Mouse (Mus musculus): ENCODE data around the gene Xpo5. TPM values are rescaled to one million over a fixed set of nuclear protein-coding genes. Genes with fewer than 3 reads are reported as not detected.
A peak's percentile ranks its signal among the peaks of the same experiment; 100 is the strongest.

Gene Xpo5
- polyA plus RNA-seq, 1 experiment from 2014 or later = 32.0 TPM

GRCm38 (mm10) chr17:46265918-46266618 is 63.5 kb downstream of the Xpo5 start:
- WGBS = 21% methylated on average over 14 of the region's 14 CpGs
- H3K4me2 ChIP-seq = no peak overlapping the region
- H3K4me3 ChIP-seq = no peak overlapping the region
- H3K9ac ChIP-seq = no peak overlapping the region
- no peaks in the 10 kb centered on the region for H3K9me3 ChIP-seq
- H3K4me1 ChIP-seq = peaks cover 26% of the 10 kb centered on the region
- peaks cover 83% of the 10 kb centered on the region for H3K36me3 ChIP-seq
- ATAC-seq (ENCODE audit: insufficient number of reproducible peaks, low FRiP score, low TSS enrichment, low read depth) = peak; percentile 48
- H3K27me3 ChIP-seq = no peaks in the 10 kb centered on the region
- 0 out of 2 replicates have a peak overlapping the region, but pooled peaks have one; percentile 57 for H3K27ac ChIP-seq

- no peaks in the 10 kb centered on the region for H3K27me3 ChIP-seq
- WGBS = 44% methylated on average over 6 of the region's 6 CpGs
- H3K4me2 ChIP-seq = no peak overlapping the region
- ATAC-seq (ENCODE audit: insufficient number of reproducible peaks, low FRiP score, low TSS enrichment, low read depth) = no peak
- no peaks in the 10 kb centered on the region for H3K9me3 ChIP-seq
- H3K9ac ChIP-seq = no peak overlapping the region
- H3K4me1 ChIP-seq = peaks cover 26% of the 10 kb centered on the region
- peak overlapping the region; percentile 34; the same call in 1 of the 2 replicates for H3K27ac ChIP-seq
- H3K36me3 ChIP-seq = peaks cover 83% of the 10 kb centered on the region
- no peak overlapping the region for H3K4me3 ChIP-seq
These were observed 64.4 kb downstream of the Xpo5 start for GRCm38 (mm10) chr17:46266986-46267385.

GRCm38 (mm10) chr17:46267511-46267910 is 64.9 kb downstream of the Xpo5 start:
- no peak overlapping the region for H3K9ac ChIP-seq
- 70% methylated on average over 7 of the region's 7 CpGs for WGBS
- H3K27me3 ChIP-seq = no peaks in the 10 kb centered on the region
- 0 out of 2 replicates have a peak overlapping the region, but pooled peaks have one; percentile 12 for H3K27ac ChIP-seq
- H3K4me2 ChIP-seq = no peak overlapping the region
- H3K9me3 ChIP-seq = no peaks in the 10 kb centered on the region
- ATAC-seq (ENCODE audit: insufficient number of reproducible peaks, low FRiP score, low TSS enrichment, low read depth) = no peak
- peaks cover 26% of the 10 kb centered on the region for H3K4me1 ChIP-seq
- no peak overlapping the region for H3K4me3 ChIP-seq
- peaks cover 81% of the 10 kb centered on the region for H3K36me3 ChIP-seq

- no peak overlapping the region for H3K9ac ChIP-seq
- H3K36me3 ChIP-seq = peaks cover 77% of the 10 kb centered on the region
- H3K4me3 ChIP-seq = no peak overlapping the region
- no peak for ATAC-seq (ENCODE audit: insufficient number of reproducible peaks, low FRiP score, low TSS enrichment, low read depth)
- peak overlapping the region; percentile 11; the same call in 1 of the 2 replicates for H3K27ac ChIP-seq
- no peaks in the 10 kb centered on the region for H3K9me3 ChIP-seq
- WGBS = 76% methylated on average over 10 of the region's 10 CpGs
- no peaks in the 10 kb centered on the region for H3K27me3 ChIP-seq
- H3K4me1 ChIP-seq = peaks cover 26% of the 10 kb centered on the region
- H3K4me2 ChIP-seq = no peak overlapping the region
These were observed 65.6 kb downstream of the Xpo5 start for GRCm38 (mm10) chr17:46268026-46268720.

GRCm38 (mm10) chr17:46269771-46270534 is 67.4 kb downstream of the Xpo5 start:
- H3K27me3 ChIP-seq = no peaks in the 10 kb centered on the region
- 79% methylated on average over 19 of the region's 19 CpGs for WGBS
- H3K4me1 ChIP-seq = peaks cover 37% of the 10 kb centered on the region
- no peaks in the 10 kb centered on the region for H3K9me3 ChIP-seq
- ATAC-seq (ENCODE audit: insufficient number of reproducible peaks, low FRiP score, low TSS enrichment, low read depth) = no peak
- H3K36me3 ChIP-seq = peaks cover 63% of the 10 kb centered on the region
- H3K9ac ChIP-seq = no peak overlapping the region
- H3K27ac ChIP-seq = peak overlapping the region; percentile 47
- H3K4me2 ChIP-seq = no peak overlapping the region
- H3K4me3 ChIP-seq = no peak overlapping the region

- WGBS = 91% methylated on average over 2 of the region's 2 CpGs
- Histone ChIP-seq H3K4me1 (peaks cover 28% of the 10 kb centered on the region), H3K27me3 (no peaks in the 10 kb centered on the region), H3K27ac (no peak overlapping the region), H3K36me3 (peaks cover 58% of the 10 kb centered on the region), H3K9me3 (no peaks in the 10 kb centered on the region), H3K4me3 (no peak overlapping the region), H3K4me2 (no peak overlapping the region), H3K9ac (no peak overlapping the region)
- no peak for ATAC-seq (ENCODE audit: insufficient number of reproducible peaks, low FRiP score, low TSS enrichment, low read depth)
These were observed 69.5 kb downstream of the Xpo5 start for GRCm38 (mm10) chr17:46272058-46272457.

GRCm38 (mm10) chr17:46272675-46273074 is 70.1 kb downstream of the Xpo5 start:
- ATAC-seq (ENCODE audit: insufficient number of reproducible peaks, low FRiP score, low TSS enrichment, low read depth) = no peak
- Histone ChIP-seq H3K9ac (no peak overlapping the region), H3K27me3 (no peaks in the 10 kb centered on the region), H3K4me2 (no peak overlapping the region), H3K36me3 (peaks cover 57% of the 10 kb centered on the region), H3K4me1 (peaks cover 32% of the 10 kb centered on the region), H3K4me3 (no peak overlapping the region), H3K27ac (no peak overlapping the region), H3K9me3 (no peaks in the 10 kb centered on the region)
- 77% methylated on average over 5 of the region's 5 CpGs for WGBS

- Histone ChIP-seq H3K4me3 (no peak overlapping the region), H3K36me3 (peaks cover 52% of the 10 kb centered on the region), H3K4me2 (no peak overlapping the region), H3K4me1 (peaks cover 42% of the 10 kb centered on the region), H3K27me3 (no peaks in the 10 kb centered on the region), H3K27ac (peak overlapping the region; percentile 63), H3K9ac (no peak overlapping the region), H3K9me3 (no peaks in the 10 kb centered on the region)
- WGBS = 17% methylated on average over 1 of the region's 1 CpGs
- ATAC-seq (ENCODE audit: insufficient number of reproducible peaks, low FRiP score, low TSS enrichment, low read depth) = peak; percentile 53
These were observed 71.2 kb downstream of the Xpo5 start for GRCm38 (mm10) chr17:46273803-46274236.

GRCm38 (mm10) chr17:46274465-46274864 is 71.9 kb downstream of the Xpo5 start:
- H3K27me3 ChIP-seq = no peaks in the 10 kb centered on the region
- no peak overlapping the region for H3K4me3 ChIP-seq
- no peak overlapping the region for H3K4me2 ChIP-seq
- peaks cover 42% of the 10 kb centered on the region for H3K4me1 ChIP-seq
- peak overlapping the region; percentile 63 for H3K27ac ChIP-seq
- 64% methylated on average over 6 of the region's 6 CpGs for WGBS
- no peaks in the 10 kb centered on the region for H3K9me3 ChIP-seq
- ATAC-seq (ENCODE audit: insufficient number of reproducible peaks, low FRiP score, low TSS enrichment, low read depth) = no peak
- no peak overlapping the region for H3K9ac ChIP-seq
- peaks cover 49% of the 10 kb centered on the region for H3K36me3 ChIP-seq

GRCm38 (mm10) chr17:46275034-46275433 is 72.5 kb downstream of the Xpo5 start:
- Histone ChIP-seq H3K9ac (no peak overlapping the region), H3K4me3 (no peak overlapping the region), H3K4me1 (peaks cover 37% of the 10 kb centered on the region), H3K27me3 (no peaks in the 10 kb centered on the region), H3K9me3 (no peaks in the 10 kb centered on the region), H3K4me2 (no peak overlapping the region), H3K36me3 (peaks cover 47% of the 10 kb centered on the region), H3K27ac (no peak overlapping the region)
- ATAC-seq (ENCODE audit: insufficient number of reproducible peaks, low FRiP score, low TSS enrichment, low read depth) = no peak
- 68% methylated on average over 6 of the region's 6 CpGs for WGBS

GRCm38 (mm10) chr17:46275506-46275905 is 72.9 kb downstream of the Xpo5 start:
- no peak overlapping the region for H3K4me2 ChIP-seq
- H3K9me3 ChIP-seq = no peaks in the 10 kb centered on the region
- H3K27ac ChIP-seq = no peak overlapping the region
- peaks cover 47% of the 10 kb centered on the region for H3K36me3 ChIP-seq
- H3K4me3 ChIP-seq = no peak overlapping the region
- no peak for ATAC-seq (ENCODE audit: insufficient number of reproducible peaks, low FRiP score, low TSS enrichment, low read depth)
- H3K9ac ChIP-seq = no peak overlapping the region
- 91% methylated on average over 10 of the region's 10 CpGs for WGBS
- H3K27me3 ChIP-seq = no peaks in the 10 kb centered on the region
- peaks cover 34% of the 10 kb centered on the region for H3K4me1 ChIP-seq

- Histone ChIP-seq H3K4me3 (no peak overlapping the region), H3K9ac (no peak overlapping the region), H3K4me2 (no peak overlapping the region), H3K36me3 (peaks cover 33% of the 10 kb centered on the region), H3K27ac (peak overlapping the region; percentile 67), H3K9me3 (no peaks in the 10 kb centered on the region), H3K4me1 (peaks cover 50% of the 10 kb centered on the region), H3K27me3 (no peaks in the 10 kb centered on the region)
- no peak for ATAC-seq (ENCODE audit: insufficient number of reproducible peaks, low FRiP score, low TSS enrichment, low read depth)
- WGBS = 17% methylated on average over 4 of the region's 4 CpGs
These were observed 75.0 kb downstream of the Xpo5 start for GRCm38 (mm10) chr17:46277586-46277985.

Data from limb, embryonic 15.5 days (tissue).